Mouse (Mus musculus) heart, embryonic 11.5 days (tissue): Measurements from ENCODE around the gene Taar7d. TPM values are rescaled to one million over a fixed set of nuclear protein-coding genes. Genes with fewer than 3 reads are reported as not detected.

Experiments used
- polyA plus RNA-seq: library from polyadenylated mRNA; unstranded; fragments of >200 nt; fragmentation: Nextera tagmentation; extraction: Ambion mirVana; gene quantifications from 2 replicates; pipeline ENCODE4 v1.2.1, GENCODE M21; 2014

Gene Taar7d
- polyA plus RNA-seq, 1 experiment from 2014 or later, result not detected

Other genes starting within 250 kb of the Taar7d start
- 114 TPM in 2 replicates for gene Rps12, start 239.9 kb upstream of the Taar7d start, polyA plus RNA-seq
- 8.1 and 9.3 TPM in 2 replicates for gene Slc18b1, start 230.2 kb upstream of the Taar7d start, polyA plus RNA-seq
- gene Vnn3, start 175.8 kb upstream of the Taar7d start, polyA plus RNA-seq, result not detected in 2 replicates
- gene Vnn1, start 132.5 kb upstream of the Taar7d start, polyA plus RNA-seq, result 7.0 and 7.3 TPM in 2 replicates
- not detected in 2 replicates for gene Taar1, start 106.9 kb upstream of the Taar7d start, polyA plus RNA-seq
- not detected in 2 replicates for gene Taar2, start 88.7 kb upstream of the Taar7d start, polyA plus RNA-seq
- not detected in 2 replicates for gene Taar3, start 77.7 kb upstream of the Taar7d start, polyA plus RNA-seq
- not detected in 2 replicates for gene Taar4, start 66.7 kb upstream of the Taar7d start, polyA plus RNA-seq
- gene Taar5, start 56.5 kb upstream of the Taar7d start, polyA plus RNA-seq, result not detected in 2 replicates
- gene Taar6, start 41.6 kb upstream of the Taar7d start, polyA plus RNA-seq, result not detected in 2 replicates
- gene Taar7a, start 33.7 kb upstream of the Taar7d start, polyA plus RNA-seq, result not detected in 2 replicates
- not detected in 2 replicates for gene Taar7b, start 27.3 kb upstream of the Taar7d start, polyA plus RNA-seq
- gene Taar7e, start 10.4 kb downstream of the Taar7d start, polyA plus RNA-seq, result not detected in 2 replicates
- gene Taar7f, start 22.3 kb downstream of the Taar7d start, polyA plus RNA-seq, result not detected in 2 replicates
- not detected in 2 replicates for gene Taar8a, start 49.3 kb downstream of the Taar7d start, polyA plus RNA-seq
- not detected in 2 replicates for gene Taar8b, start 65.1 kb downstream of the Taar7d start, polyA plus RNA-seq
- gene Taar8c, start 74.7 kb downstream of the Taar7d start, polyA plus RNA-seq, result not detected in 2 replicates
- not detected in 2 replicates for gene Taar9, start 82.3 kb downstream of the Taar7d start, polyA plus RNA-seq
- 89.8 and 99.4 TPM in 2 replicates for gene Stx7, start 122.1 kb downstream of the Taar7d start, polyA plus RNA-seq
- 3.7 and 5.8 TPM in 2 replicates for gene Moxd1, start 196.3 kb downstream of the Taar7d start, polyA plus RNA-seq